Mouse (Mus musculus): ENCODE results near the gene Zfpm1. TPM values are rescaled to one million over a fixed set of nuclear protein-coding genes. Genes with fewer than 3 reads are reported as not detected.

Zfpm1 gene
- polyA plus RNA-seq, 1 experiment from 2014 or later: 28.4 TPM

DNA sequence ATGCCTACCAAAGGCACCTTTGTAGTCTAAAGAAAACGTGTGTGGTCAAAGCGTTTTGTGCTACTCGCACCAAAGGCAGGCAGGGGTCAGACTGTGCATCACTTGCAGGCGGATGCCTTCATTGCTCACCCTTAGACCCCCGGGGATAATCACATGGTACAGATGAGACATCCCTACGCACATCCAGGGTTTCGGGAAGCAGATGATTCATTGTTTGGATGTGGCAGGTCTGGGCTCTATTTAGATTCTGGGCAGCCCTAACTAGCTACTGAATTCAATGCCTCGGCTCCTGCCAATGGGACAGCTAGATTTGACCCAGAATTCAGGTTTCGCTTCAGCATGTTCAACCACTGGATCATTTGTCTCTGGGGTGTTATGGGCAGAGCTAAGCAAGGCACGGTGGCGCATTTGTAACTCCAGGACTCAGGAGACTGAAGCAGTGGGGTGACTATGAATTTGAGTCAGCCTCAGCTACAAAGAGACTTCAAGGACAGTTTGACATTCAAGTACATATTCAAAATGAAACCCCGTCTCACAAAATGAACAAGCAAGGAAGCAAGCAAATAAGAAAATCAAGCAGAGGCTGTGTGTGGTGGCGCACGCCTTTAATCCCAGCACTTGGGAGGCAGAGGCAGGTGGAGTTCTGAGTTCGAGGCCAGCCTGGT lies 77.3 kb downstream of the Zfpm1 start:
- no peak overlapping the region for H3K27ac ChIP-seq
- WGBS (ENCODE audit: insufficient replicate concordance): 76% methylated on average over 15 of the region's 15 CpGs

GRCm38 (mm10) chr8:122360696-122361416 lies 78.9 kb downstream of the Zfpm1 start, which contains the start of gene Trhr2:
TSS of gene Trhr2 (minus strand) at chr8:122360746.
- Histone ChIP-seq H3K4me3 (no peak within 1 kb of the TSS), H3K4me2 (no peak within 1 kb of the TSS), H3K9ac (no peak within 1 kb of the TSS), H3K27ac (no peak within 1 kb of the TSS), H3K36me3 (no peaks in the 10 kb centered on the region), H3K4me1 (no peaks in the 10 kb centered on the region), H3K27me3 (replicated peaks) (peaks cover 81% of the 10 kb centered on the region), H3K9me3 (replicated peaks) (no peaks in the 10 kb centered on the region; the same call in 1 of the 2 replicates)
- 76% methylated on average over 7 of the region's 7 CpGs for WGBS (ENCODE audit: insufficient replicate concordance)
- no peak for ATAC-seq

More for the DNA sequence above, 77.3 kb downstream of the Zfpm1 start:
- Histone ChIP-seq H3K4me2 (no peak overlapping the region), H3K4me3 (no peak overlapping the region), H3K27me3 (replicated peaks) (peaks cover 91% of the 10 kb centered on the region), H3K4me1 (no peaks in the 10 kb centered on the region), H3K36me3 (no peaks in the 10 kb centered on the region), H3K9ac (no peak overlapping the region; the same call in 1 of the 2 replicates), H3K9me3 (replicated peaks) (no peaks in the 10 kb centered on the region)
- no peak for ATAC-seq

- no peaks in the 10 kb centered on the region for H3K36me3 ChIP-seq
- H3K9me3 ChIP-seq (replicated peaks): no peaks in the 10 kb centered on the region; the same call in 1 of the 2 replicates
- no peak for ATAC-seq
- no peak overlapping the region for H3K4me3 ChIP-seq
- no peak overlapping the region for H3K27ac ChIP-seq
- peaks cover 67% of the 10 kb centered on the region for H3K27me3 ChIP-seq (replicated peaks)
- no peaks in the 10 kb centered on the region for H3K4me1 ChIP-seq
- no peak overlapping the region for H3K4me2 ChIP-seq
- no peak overlapping the region for H3K9ac ChIP-seq
- WGBS (ENCODE audit: insufficient replicate concordance): 49% methylated on average over 5 of the region's 5 CpGs
Observed at GRCm38 (mm10) chr8:122362271-122362670, 80.3 kb downstream of the Zfpm1 start.

- Histone ChIP-seq H3K9ac (no peak overlapping the region), H3K4me3 (no peak overlapping the region), H3K4me1 (no peaks in the 10 kb centered on the region), H3K4me2 (no peak overlapping the region), H3K27ac (no peak overlapping the region), H3K9me3 (replicated peaks) (no peaks in the 10 kb centered on the region; the same call in 1 of the 2 replicates), H3K36me3 (no peaks in the 10 kb centered on the region), H3K27me3 (replicated peaks) (peaks cover 61% of the 10 kb centered on the region)
- no peak for ATAC-seq
- 47% methylated on average over 8 of the region's 8 CpGs for WGBS (ENCODE audit: insufficient replicate concordance)
Observed at GRCm38 (mm10) chr8:122362967-122363366, 81.0 kb downstream of the Zfpm1 start.

GRCm38 (mm10) chr8:122368494-122368893 lies 86.6 kb downstream of the Zfpm1 start:
- H3K27me3 ChIP-seq (replicated peaks): peaks cover 10% of the 10 kb centered on the region
- H3K4me1 ChIP-seq: peaks cover 17% of the 10 kb centered on the region
- no peak overlapping the region for H3K4me2 ChIP-seq
- no peaks in the 10 kb centered on the region for H3K36me3 ChIP-seq
- ATAC-seq: no peak
- no peak overlapping the region for H3K4me3 ChIP-seq
- H3K9ac ChIP-seq: no peak overlapping the region
- no peaks in the 10 kb centered on the region; the same call in 1 of the 2 replicates for H3K9me3 ChIP-seq (replicated peaks)
- WGBS (ENCODE audit: insufficient replicate concordance): 65% methylated on average over 10 of the region's 10 CpGs
- H3K27ac ChIP-seq: no peak overlapping the region

- H3K27me3 ChIP-seq (replicated peaks): no peaks in the 10 kb centered on the region; the same call in 1 of the 2 replicates
- no peak overlapping the region for H3K9ac ChIP-seq
- 13% methylated on average over 9 of the region's 9 CpGs for WGBS (ENCODE audit: insufficient replicate concordance)
- H3K4me1 ChIP-seq: peaks cover 24% of the 10 kb centered on the region
- no peaks in the 10 kb centered on the region; the same call in 1 of the 2 replicates for H3K9me3 ChIP-seq (replicated peaks)
- no peak overlapping the region for H3K4me3 ChIP-seq
- H3K36me3 ChIP-seq: no peaks in the 10 kb centered on the region
- peak; percentile 64 for ATAC-seq
- no peak overlapping the region for H3K4me2 ChIP-seq
- H3K27ac ChIP-seq: no peak overlapping the region
Observed at GRCm38 (mm10) chr8:122369665-122370064, 87.7 kb downstream of the Zfpm1 start.

GRCm38 (mm10) chr8:122371706-122372105 lies 89.8 kb downstream of the Zfpm1 start:
- Histone ChIP-seq H3K4me1 (peaks cover 38% of the 10 kb centered on the region), H3K4me3 (no peak overlapping the region), H3K27ac (no peak overlapping the region), H3K9me3 (replicated peaks) (no peaks in the 10 kb centered on the region), H3K4me2 (no peak overlapping the region), H3K36me3 (no peaks in the 10 kb centered on the region), H3K27me3 (replicated peaks) (no peaks in the 10 kb centered on the region; the same call in 1 of the 2 replicates), H3K9ac (no peak overlapping the region)
- ATAC-seq: no peak
- 50% methylated on average over 6 of the region's 6 CpGs for WGBS (ENCODE audit: insufficient replicate concordance)

- H3K4me2 ChIP-seq: peak overlapping the region; percentile 81
- no peak for ATAC-seq
- peak overlapping the region; percentile 90 for H3K4me3 ChIP-seq
- H3K27ac ChIP-seq: no peak overlapping the region
- no peaks in the 10 kb centered on the region for H3K9me3 ChIP-seq (replicated peaks)
- peak overlapping the region; percentile 71 for H3K9ac ChIP-seq
- no peaks in the 10 kb centered on the region for H3K27me3 ChIP-seq (replicated peaks)
- peaks cover 28% of the 10 kb centered on the region for H3K36me3 ChIP-seq
- WGBS (ENCODE audit: insufficient replicate concordance): 72% methylated on average over 7 of the region's 7 CpGs
- H3K4me1 ChIP-seq: peaks cover 54% of the 10 kb centered on the region
Observed at GRCm38 (mm10) chr8:122375320-122375719, 93.4 kb downstream of the Zfpm1 start.

GRCm38 (mm10) chr8:122375751-122376364 lies 93.9 kb downstream of the Zfpm1 start:
- ATAC-seq: no peak
- peaks cover 58% of the 10 kb centered on the region for H3K4me1 ChIP-seq
- H3K4me2 ChIP-seq: peak overlapping the region; percentile 81
- H3K9me3 ChIP-seq (replicated peaks): no peaks in the 10 kb centered on the region
- peak overlapping the region; percentile 90 for H3K4me3 ChIP-seq
- WGBS (ENCODE audit: insufficient replicate concordance): 18% methylated on average over 13 of the region's 13 CpGs
- H3K27me3 ChIP-seq (replicated peaks): no peaks in the 10 kb centered on the region
- peak overlapping the region; percentile 71 for H3K9ac ChIP-seq
- H3K27ac ChIP-seq: peak overlapping the region; percentile 72
- H3K36me3 ChIP-seq: peaks cover 33% of the 10 kb centered on the region

DNA sequence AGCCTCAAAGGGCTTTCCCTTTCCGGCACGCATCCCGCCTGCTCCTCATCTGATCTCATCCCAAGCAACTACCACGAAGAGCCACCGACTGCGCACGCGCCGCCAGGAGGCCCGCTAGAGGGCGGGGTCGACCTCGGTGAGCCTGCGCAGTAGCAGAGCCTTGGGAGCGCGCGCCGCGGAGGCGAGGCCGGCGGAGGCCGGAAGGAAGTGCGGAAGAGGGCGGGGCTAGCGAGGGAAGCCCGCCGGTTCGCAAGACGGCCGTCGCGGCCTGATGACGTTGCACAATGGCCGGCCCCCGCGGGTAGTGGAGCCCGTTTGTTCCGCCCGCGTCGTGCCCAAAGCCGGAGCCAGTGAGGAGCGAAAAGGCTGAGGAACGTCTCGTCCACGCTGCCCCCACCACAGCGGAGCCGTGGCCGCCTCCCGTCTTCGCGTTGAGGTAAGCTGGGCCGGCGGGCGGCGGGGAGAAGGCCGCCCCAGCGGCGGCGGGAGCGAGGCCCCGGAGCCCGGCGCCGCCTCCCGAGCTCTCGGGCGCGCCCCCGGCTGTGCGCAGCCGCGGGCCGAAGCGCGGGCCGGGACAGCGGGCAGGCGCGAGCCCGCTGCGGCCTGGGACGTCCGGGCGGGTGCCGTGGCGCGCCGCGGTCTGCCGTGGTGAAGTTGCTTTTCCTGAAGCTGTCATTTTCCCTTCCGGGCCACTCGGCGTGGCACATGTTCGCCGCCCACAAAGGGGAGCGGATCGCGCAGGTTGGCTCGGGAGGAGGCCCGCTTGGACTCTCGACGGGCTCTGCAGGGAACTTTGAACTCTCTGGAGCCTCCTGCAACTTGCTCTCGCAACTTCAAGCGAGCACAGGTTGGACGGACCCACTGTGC lies 94.7 kb downstream of the Zfpm1 start, which contains the start of gene Zc3h18:
Zc3h18 (plus strand) TSS at position 245 of the 867 bp plus-strand sequence.
- Histone ChIP-seq H3K27me3 (replicated peaks) (no peaks in the 10 kb centered on the region), H3K4me1 (peaks cover 60% of the 10 kb centered on the region), H3K36me3 (peaks cover 41% of the 10 kb centered on the region), H3K9ac (peak within 1 kb of the TSS; percentile 90), H3K9me3 (replicated peaks) (no peaks in the 10 kb centered on the region), H3K4me2 (peak within 1 kb of the TSS; percentile 83), H3K27ac (peak within 1 kb of the TSS; percentile 90), H3K4me3 (peak within 1 kb of the TSS; percentile 90)
- WGBS (ENCODE audit: insufficient replicate concordance): under 1% methylated on average over 84 of the region's 107 CpGs
- ATAC-seq: peak; percentile 95

DNA sequence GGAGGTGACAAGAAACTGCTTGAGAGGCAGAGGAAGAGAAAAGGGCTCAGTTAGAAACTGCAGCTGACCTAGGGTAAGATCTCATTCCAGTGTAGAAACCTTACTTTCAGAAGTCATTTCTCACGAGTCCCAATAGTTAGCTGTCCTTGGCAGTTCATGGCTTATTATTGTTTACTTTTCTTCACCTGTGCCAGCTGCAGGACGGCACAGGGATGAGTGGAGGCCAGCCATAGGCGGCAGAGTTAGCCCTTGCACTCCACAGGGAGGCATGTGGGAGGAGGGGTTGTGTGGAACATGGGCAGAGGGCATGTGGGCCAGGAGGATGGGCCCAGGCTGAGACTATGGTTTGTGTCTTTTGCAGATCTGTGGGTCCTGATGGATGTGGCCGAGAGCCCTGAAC lies 101.1 kb downstream of the Zfpm1 start:
- WGBS (ENCODE audit: insufficient replicate concordance): 77% methylated on average over 4 of the region's 4 CpGs
- ATAC-seq: no peak
- H3K4me1 ChIP-seq: peaks cover 33% of the 10 kb centered on the region
- peaks cover 96% of the 10 kb centered on the region for H3K36me3 ChIP-seq
- no peak overlapping the region for H3K4me2 ChIP-seq
- H3K9ac ChIP-seq: no peak overlapping the region
- H3K4me3 ChIP-seq: no peak overlapping the region
- no peak overlapping the region for H3K27ac ChIP-seq
- H3K9me3 ChIP-seq (replicated peaks): no peaks in the 10 kb centered on the region
- H3K27me3 ChIP-seq (replicated peaks): no peaks in the 10 kb centered on the region

Data from liver, embryonic 12.5 days (tissue).